Mouse (Mus musculus) cerebellum, adult 2 months (tissue): Measurements from ENCODE around the gene Btg1.

Experiments used
- CTCF ChIP-seq: fragments of 200-500 bp; IDR thresholded peaks from 2 replicates; pipeline ENCODE4 v1.5.1; 2011; ENCODE audit warnings: low read depth, mild to moderate bottlenecking, control low read depth, low read length, moderate library complexity, borderline replicate concordance; ENCODE audit not compliant: insufficient read depth
- POLR2A ChIP-seq: fragments of 200-500 bp; IDR thresholded peaks from 2 replicates; pipeline ENCODE4 v1.6.1; 2011; ENCODE audit warnings: low read length, control low read depth, borderline replicate concordance; ENCODE audit not compliant: insufficient read depth

GRCm38 (mm10) chr10:96652372-96652771, 35.6 kb downstream of the Btg1 start:
- 0 out of 2 replicates have a peak, but pooled peaks have one; percentile 4 for TF ChIP-seq CTCF
- TF ChIP-seq POLR2A, result no peak
